Mouse (Mus musculus) embryonic facial prominence, embryonic 13.5 days (tissue): Measurements from ENCODE around the gene Disc1. TPM values are rescaled to one million over a fixed set of nuclear protein-coding genes. Genes with fewer than 3 reads are reported as not detected.
A peak's percentile ranks its signal among the peaks of the same experiment; 100 is the strongest.

ENCODE experiments used
- ATAC-seq: fragments of 200-750 bp; cut with Nextera tagmentation; 2 replicates; pipeline ENCODE4 v1.8.0; 2017; ENCODE audit warnings: low read depth; ENCODE audit not compliant: insufficient number of reproducible peaks, insufficient read depth, low FRiP score, low TSS enrichment
- H3K27ac ChIP-seq: fragments of 300-500 bp; sonication (generic); 2 replicates; pipeline ENCODE4 v1.5.1; 2015; ENCODE audit warnings: moderate library complexity, mild to moderate bottlenecking, inconsistent platforms
- H3K27me3 ChIP-seq: fragments of 300-500 bp; sonication (generic); 2 replicates; pipeline ENCODE4 v1.6.1; 2015; ENCODE audit warnings: mild to moderate bottlenecking, inconsistent platforms
- H3K36me3 ChIP-seq: fragments of 300-500 bp; sonication (generic); 2 replicates; pipeline ENCODE4 v1.6.1; 2015; ENCODE audit warnings: mild to moderate bottlenecking, inconsistent platforms
- H3K4me1 ChIP-seq: fragments of 300-500 bp; sonication (generic); 2 replicates; pipeline ENCODE4 v1.6.1; 2015; ENCODE audit warnings: inconsistent platforms
- H3K4me2 ChIP-seq: fragments of 300-500 bp; sonication (generic); 2 replicates; pipeline ENCODE4 v1.6.1; 2015; ENCODE audit warnings: moderate library complexity, mild to moderate bottlenecking, inconsistent platforms
- H3K4me3 ChIP-seq: fragments of 300-500 bp; sonication (generic); 2 replicates; pipeline ENCODE4 v1.5.1; 2015; ENCODE audit warnings: mild to moderate bottlenecking, inconsistent platforms
- H3K9ac ChIP-seq: fragments of 300-500 bp; sonication (generic); 2 replicates; pipeline ENCODE4 v1.6.1; 2015; ENCODE audit warnings: mild to moderate bottlenecking, inconsistent platforms
- H3K9me3 ChIP-seq: fragments of 300-500 bp; sonication (generic); 2 replicates; pipeline ENCODE4 v1.6.1; 2016; ENCODE audit warnings: inconsistent platforms
- WGBS: fragments of 180-500 bp; shearing (Covaris S2); methylation state at CpG from one replicate; pipeline ENCODE4 v1.1.7; 2015; ENCODE audit warnings: mixed read lengths; 5-methylcytosine and 5-hydroxymethylcytosine counted together
- polyA plus RNA-seq: library from polyadenylated mRNA; unstranded; fragments of >200 nt; fragmentation: Nextera tagmentation; extraction: Ambion mirVana; gene quantifications from 2 replicates; pipeline ENCODE4 v1.2.1, GENCODE M21; 2015

The Disc1 gene
- polyA plus RNA-seq, 1 experiment from 2014 or later, result 3.3 TPM

DNA sequence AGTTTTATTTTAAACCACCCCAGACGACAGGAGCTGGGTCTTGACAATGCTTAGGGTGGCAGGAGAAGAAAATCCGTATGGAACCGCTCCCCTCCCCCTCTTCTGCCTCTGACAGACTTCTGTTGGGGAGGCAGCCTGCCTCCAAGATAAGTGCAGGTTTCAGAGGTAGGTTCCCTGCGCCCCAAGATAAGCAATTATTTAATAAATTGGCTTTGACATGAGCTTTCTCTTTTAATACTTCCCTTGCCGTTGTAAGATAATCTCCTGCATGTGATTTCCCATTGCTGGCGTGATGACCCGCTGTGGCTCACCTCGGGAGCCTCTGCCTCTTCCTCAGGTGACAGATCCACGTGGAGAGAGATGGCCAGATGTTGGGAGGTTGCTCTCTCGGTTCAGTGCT lies 133.0 kb downstream of the Disc1 start:
- no peak for ATAC-seq
- Histone ChIP-seq H3K9ac (peak overlapping the region; percentile 6; the same call in 1 of the 2 replicates), H3K27ac (no peak overlapping the region), H3K27me3 (peaks cover 9% of the 10 kb centered on the region), H3K4me1 (peaks cover 20% of the 10 kb centered on the region), H3K4me2 (peak overlapping the region; percentile 42), H3K9me3 (no peaks in the 10 kb centered on the region), H3K4me3 (no peak overlapping the region), H3K36me3 (no peaks in the 10 kb centered on the region)
- WGBS, result 22% methylated on average over 10 of the region's 10 CpGs

DNA sequence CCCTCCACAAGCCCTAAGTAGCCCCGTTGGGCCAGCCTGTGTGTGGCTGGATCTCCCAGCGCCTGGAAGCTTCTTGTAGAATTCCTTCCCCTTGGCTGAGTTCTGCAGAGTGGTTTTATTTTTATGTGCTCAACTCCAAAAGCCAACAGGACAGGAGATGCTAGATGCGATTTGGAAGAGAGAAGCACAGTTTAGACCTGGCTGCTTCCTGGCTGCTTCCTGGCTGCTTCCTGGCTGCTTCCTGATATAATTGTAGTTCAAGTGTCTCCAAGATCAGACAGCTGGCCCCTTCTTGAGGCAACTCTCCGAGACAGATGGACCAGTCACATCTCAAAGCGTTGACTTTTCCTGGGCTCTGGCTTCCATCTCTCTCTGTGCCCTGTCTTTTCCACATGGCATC lies 139.7 kb downstream of the Disc1 start:
- H3K4me1 ChIP-seq, result peaks cover 35% of the 10 kb centered on the region
- ATAC-seq, result no peak
- H3K4me2 ChIP-seq, result no peak overlapping the region
- H3K9ac ChIP-seq, result no peak overlapping the region
- 87% methylated on average over 5 of the region's 5 CpGs for WGBS
- H3K27ac ChIP-seq, result no peak overlapping the region
- no peak overlapping the region for H3K4me3 ChIP-seq
- H3K36me3 ChIP-seq, result no peaks in the 10 kb centered on the region
- H3K9me3 ChIP-seq, result no peaks in the 10 kb centered on the region
- H3K27me3 ChIP-seq, result peaks cover 15% of the 10 kb centered on the region

DNA sequence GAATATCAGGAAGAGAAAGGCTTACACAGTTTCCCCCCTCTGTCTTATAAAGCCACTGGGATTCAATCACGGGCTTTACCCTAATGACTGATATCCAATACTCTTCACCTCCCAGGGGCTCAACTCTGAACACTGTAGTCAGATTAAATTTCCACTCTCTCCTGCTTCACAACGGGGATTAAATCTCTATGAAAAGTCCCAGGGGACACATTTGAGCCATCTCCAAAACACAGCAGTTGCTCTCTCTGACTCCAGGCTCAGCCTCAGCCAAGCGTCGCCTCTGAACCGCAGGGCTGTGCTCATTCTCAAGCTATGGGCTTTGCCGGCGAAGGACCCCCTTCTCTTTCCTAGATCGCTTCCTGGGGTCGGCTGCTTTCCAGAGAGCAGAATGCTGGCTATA lies 141.1 kb downstream of the Disc1 start:
- Histone ChIP-seq H3K4me1 (peaks cover 36% of the 10 kb centered on the region), H3K9ac (no peak overlapping the region), H3K9me3 (no peaks in the 10 kb centered on the region), H3K27ac (no peak overlapping the region), H3K4me3 (no peak overlapping the region), H3K4me2 (no peak overlapping the region), H3K27me3 (peaks cover 12% of the 10 kb centered on the region; the same call in 1 of the 2 replicates), H3K36me3 (no peaks in the 10 kb centered on the region)
- WGBS, result 33% methylated on average over 9 of the region's 9 CpGs
- ATAC-seq, result no peak

DNA sequence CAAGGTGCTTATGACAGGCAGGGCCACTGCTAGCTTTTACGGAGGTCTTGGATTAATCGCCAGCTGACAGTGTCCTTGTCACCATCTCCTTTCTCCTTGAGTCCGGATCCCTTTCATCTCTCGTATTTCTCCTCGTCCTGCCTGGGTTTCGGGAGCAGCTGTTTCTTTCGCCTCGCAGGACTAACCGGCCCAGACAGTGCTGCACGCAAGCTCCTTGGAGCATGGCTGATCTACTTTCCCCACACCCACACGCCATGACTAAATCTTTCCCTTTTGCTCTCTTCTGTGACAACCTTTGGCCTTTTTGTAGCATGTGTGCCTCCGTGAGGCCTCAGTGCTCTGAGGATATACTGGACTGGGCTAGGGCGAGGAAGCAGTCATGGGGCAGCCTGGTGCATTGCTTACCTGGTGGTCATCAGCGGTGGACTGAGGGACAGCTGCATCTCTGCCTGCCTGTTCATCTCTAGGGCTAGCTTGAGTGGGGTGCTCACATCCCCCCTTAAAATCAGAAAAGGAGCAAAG lies 142.6 kb downstream of the Disc1 start:
- 78% methylated on average over 14 of the region's 14 CpGs for WGBS
- Histone ChIP-seq H3K9me3 (no peaks in the 10 kb centered on the region), H3K27me3 (peaks cover 18% of the 10 kb centered on the region; the same call in 1 of the 2 replicates), H3K27ac (no peak overlapping the region; the same call in 1 of the 2 replicates), H3K4me2 (no peak overlapping the region), H3K36me3 (no peaks in the 10 kb centered on the region), H3K4me3 (no peak overlapping the region), H3K9ac (0 out of 2 replicates have a peak overlapping the region, but pooled peaks have one; percentile 16), H3K4me1 (peaks cover 41% of the 10 kb centered on the region)
- no peak for ATAC-seq

DNA sequence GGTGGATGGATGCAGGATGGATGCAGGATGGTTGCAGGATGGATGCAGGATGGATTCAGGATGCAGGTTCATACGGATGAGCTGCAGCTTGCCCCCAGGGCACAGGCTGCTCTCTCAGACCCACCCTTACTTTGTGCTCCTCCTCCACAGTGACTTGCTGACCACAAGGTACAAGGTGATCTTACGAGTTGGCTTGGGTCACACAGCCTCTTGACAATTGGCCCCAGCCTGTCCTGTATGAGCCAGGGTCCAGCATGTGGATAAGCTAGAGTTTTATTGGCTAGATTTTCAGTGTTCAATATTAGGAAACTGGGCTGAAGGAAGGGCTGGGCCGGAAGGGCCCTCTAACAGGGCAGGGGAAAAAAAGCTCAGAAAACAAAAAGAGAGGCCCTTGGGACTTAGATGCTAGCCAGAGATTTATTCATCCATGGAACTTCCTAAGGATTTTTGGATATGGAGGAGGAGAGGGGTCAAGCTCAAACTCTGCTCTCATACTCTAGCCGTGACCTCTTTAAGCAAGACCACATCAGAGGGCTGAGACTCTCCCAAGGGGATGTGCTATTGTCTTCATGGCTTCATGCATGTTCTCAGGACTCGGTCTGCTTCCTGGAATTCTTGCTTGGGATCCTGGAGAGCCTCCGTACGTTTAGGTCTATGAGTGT lies 143.5 kb downstream of the Disc1 start:
- no peak overlapping the region for H3K27ac ChIP-seq
- peaks cover 41% of the 10 kb centered on the region for H3K4me1 ChIP-seq
- H3K4me3 ChIP-seq, result no peak overlapping the region
- H3K9ac ChIP-seq, result no peak overlapping the region
- no peak overlapping the region for H3K4me2 ChIP-seq
- peaks cover 18% of the 10 kb centered on the region; the same call in 1 of the 2 replicates for H3K27me3 ChIP-seq
- no peaks in the 10 kb centered on the region for H3K9me3 ChIP-seq
- H3K36me3 ChIP-seq, result no peaks in the 10 kb centered on the region
- WGBS, result 63% methylated on average over 7 of the region's 7 CpGs
- ATAC-seq, result no peak

DNA sequence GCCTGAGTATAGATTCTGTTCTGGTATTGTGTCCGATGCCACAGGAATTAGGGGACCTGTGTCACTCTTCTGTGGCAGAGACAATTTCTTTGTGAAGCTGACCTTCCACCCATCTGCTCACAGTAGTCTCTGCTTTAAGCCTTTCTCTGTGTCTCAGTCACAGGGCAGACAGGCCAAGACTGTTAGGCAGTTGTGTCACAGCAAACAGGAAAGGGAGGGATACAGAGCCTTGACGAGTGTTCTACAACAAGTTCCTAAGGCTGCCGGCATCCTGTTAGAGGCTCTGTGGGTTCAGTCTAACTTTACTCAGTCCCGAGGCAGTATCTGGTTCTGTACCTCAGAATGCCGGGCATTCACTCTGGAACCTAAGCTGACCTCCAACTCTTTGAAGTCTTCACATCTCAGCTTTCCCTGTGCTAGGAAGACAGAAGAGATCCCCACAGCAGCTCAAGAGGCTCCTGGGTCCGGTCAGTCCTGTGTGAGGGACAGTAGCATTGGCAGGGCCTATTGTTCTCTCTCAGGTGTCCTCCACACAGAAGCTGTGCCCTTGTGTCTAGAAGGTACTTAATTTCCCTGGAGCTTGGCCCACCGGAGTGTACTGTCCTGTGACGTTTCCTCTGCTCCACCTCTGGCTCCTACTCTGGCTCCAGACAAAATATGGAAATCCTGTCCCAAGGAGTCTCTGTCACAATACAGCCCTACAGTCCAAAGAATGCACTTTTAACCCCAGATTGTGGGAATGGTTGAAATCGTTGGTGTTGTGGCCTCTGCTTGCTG lies 144.6 kb downstream of the Disc1 start:
- ATAC-seq, result no peak
- no peak overlapping the region for H3K9ac ChIP-seq

DNA sequence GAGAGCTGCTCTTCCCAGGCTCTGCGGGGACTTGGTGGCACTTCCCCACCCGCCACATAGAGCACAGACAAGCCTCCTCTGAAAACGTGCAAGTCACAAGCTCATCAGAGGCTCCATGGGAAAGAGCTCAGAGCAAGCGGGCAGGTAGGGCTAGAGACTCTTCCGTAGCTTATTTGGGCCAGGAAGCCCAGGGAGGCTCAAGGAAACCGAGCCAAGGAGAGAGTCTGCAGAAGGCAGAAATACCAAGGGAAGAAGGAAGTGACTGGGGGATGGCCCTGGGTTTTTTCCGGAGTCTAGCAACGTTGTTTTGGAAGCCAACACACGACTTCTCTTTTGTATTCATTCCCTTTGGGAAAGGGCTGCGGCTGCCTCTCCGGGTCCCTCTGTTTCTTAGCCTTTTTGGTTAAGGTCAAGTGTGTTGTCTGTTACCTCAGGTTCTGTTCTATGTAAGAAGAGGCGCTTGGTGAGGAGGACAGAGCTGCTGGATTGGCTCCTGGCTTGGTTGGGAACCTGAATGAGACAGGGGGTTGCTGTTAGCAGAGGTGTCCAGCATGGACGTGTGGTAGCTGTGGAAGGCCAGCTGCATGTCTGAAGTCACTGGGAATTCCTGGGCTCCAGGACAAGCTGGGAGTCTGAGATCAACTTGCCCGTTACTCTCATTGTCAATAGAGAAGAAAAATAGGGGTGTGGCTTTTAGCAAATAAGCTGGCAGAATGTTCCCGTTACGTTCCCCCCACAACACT lies 145.4 kb downstream of the Disc1 start:
- WGBS, result 73% methylated on average over 16 of the region's 16 CpGs
- no peak overlapping the region for H3K27ac ChIP-seq

More for the DNA sequence above, 144.6 kb downstream of the Disc1 start:
- 74% methylated on average over 9 of the region's 9 CpGs for WGBS
- no peak overlapping the region for H3K4me3 ChIP-seq
- peak overlapping the region; percentile 55; the same call in 1 of the 2 replicates for H3K27ac ChIP-seq
- H3K4me1 ChIP-seq, result peaks cover 38% of the 10 kb centered on the region
- H3K4me2 ChIP-seq, result no peak overlapping the region
- H3K36me3 ChIP-seq, result no peaks in the 10 kb centered on the region
- no peaks in the 10 kb centered on the region for H3K9me3 ChIP-seq
- H3K27me3 ChIP-seq, result peaks cover 18% of the 10 kb centered on the region; the same call in 1 of the 2 replicates

DNA sequence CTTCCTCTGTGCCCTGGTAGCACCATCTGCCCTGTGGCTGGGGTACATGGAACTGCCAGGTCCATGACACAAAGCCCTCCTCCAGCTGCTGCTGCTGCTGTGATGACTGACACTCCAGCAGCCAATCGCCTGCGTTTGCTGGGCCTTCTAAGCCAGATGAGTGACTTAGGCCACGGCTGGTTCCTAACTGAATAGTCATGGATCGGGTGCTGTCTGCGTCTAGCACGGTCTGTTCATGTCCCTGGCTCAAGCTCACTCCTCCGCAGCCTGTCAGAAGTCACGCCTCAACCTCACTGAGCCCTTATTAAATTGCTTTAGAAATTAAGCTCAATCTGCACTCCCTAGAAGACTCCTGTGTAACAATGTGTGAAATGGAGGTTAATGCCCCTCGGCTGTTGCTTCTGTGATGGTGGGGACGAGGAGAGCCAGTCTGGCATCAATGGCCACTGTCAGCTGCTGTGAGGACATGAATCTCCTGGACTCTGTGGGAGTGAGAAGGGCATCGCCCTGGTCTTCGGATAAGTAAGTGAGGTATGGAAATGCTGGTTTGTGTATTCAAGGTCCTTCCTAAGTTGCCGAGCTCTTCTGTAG lies 146.4 kb downstream of the Disc1 start:
- no peak overlapping the region for H3K27ac ChIP-seq
- no peak overlapping the region for H3K9ac ChIP-seq
- H3K4me1 ChIP-seq, result peaks cover 31% of the 10 kb centered on the region
- H3K27me3 ChIP-seq, result peaks cover 22% of the 10 kb centered on the region
- H3K4me2 ChIP-seq, result no peak overlapping the region
- no peaks in the 10 kb centered on the region for H3K36me3 ChIP-seq
- no peak for ATAC-seq
- 76% methylated on average over 13 of the region's 13 CpGs for WGBS
- no peak overlapping the region for H3K4me3 ChIP-seq
- H3K9me3 ChIP-seq, result no peaks in the 10 kb centered on the region

More for the DNA sequence above, 145.4 kb downstream of the Disc1 start:
- H3K36me3 ChIP-seq, result no peaks in the 10 kb centered on the region
- peaks cover 38% of the 10 kb centered on the region for H3K4me1 ChIP-seq
- H3K9me3 ChIP-seq, result no peaks in the 10 kb centered on the region
- no peak overlapping the region for H3K4me2 ChIP-seq
- no peak overlapping the region for H3K9ac ChIP-seq
- H3K27me3 ChIP-seq, result peaks cover 18% of the 10 kb centered on the region; the same call in 1 of the 2 replicates
- no peak overlapping the region for H3K4me3 ChIP-seq
- ATAC-seq, result no peak

DNA sequence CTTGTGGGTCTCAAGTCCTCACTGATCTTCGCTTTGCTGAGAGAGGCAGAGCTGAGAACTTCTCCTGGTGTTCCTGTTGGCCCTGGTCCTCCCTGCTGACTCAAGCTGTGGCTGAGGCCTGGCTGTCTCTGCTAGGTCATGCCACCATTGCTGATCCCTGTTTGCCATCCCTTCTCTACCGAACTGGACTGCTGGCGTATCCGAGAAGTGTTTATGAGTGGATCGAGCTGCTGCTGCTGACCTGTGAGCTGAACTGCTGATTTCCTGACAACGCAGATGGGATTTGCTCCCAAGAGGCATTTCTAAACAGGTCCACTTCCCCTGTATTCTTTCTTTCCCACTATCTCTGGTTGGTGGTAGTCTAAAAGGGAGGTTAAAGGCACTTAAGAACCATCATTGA lies 147.7 kb downstream of the Disc1 start:
- no peak overlapping the region for H3K9ac ChIP-seq
- H3K4me1 ChIP-seq, result peaks cover 25% of the 10 kb centered on the region
- WGBS, result 85% methylated on average over 6 of the region's 6 CpGs
- no peaks in the 10 kb centered on the region for H3K9me3 ChIP-seq
- no peak for ATAC-seq
- H3K27me3 ChIP-seq, result peaks cover 27% of the 10 kb centered on the region
- H3K4me2 ChIP-seq, result no peak overlapping the region
- H3K27ac ChIP-seq, result no peak overlapping the region
- H3K36me3 ChIP-seq, result no peaks in the 10 kb centered on the region
- H3K4me3 ChIP-seq, result no peak overlapping the region

DNA sequence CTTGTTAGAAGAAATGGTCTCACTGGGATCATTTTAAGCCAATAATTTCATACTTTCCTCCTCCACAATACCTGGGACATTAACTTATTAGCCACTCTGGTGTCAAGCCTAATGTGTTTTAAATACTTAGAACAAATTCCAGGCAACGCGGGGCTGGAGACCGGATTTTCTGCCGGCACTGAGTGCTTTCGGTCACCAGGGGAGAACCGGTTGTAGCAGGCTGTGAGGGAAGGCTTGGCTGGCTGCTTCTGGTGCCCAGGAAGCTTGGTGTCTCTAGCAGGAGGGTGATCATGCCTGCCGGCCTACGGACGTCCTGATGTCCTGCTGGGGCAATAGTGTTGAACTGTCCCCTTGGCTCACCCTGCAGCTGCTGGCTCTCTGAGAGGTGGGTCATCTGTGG lies 149.0 kb downstream of the Disc1 start:
- WGBS, result 72% methylated on average over 9 of the region's 9 CpGs
- peaks cover 24% of the 10 kb centered on the region for H3K27me3 ChIP-seq
- no peak overlapping the region for H3K9ac ChIP-seq
- no peaks in the 10 kb centered on the region for H3K36me3 ChIP-seq
- H3K4me3 ChIP-seq, result no peak overlapping the region
- no peak overlapping the region for H3K27ac ChIP-seq
- H3K9me3 ChIP-seq, result no peaks in the 10 kb centered on the region
- no peak for ATAC-seq
- peaks cover 24% of the 10 kb centered on the region for H3K4me1 ChIP-seq
- no peak overlapping the region for H3K4me2 ChIP-seq

DNA sequence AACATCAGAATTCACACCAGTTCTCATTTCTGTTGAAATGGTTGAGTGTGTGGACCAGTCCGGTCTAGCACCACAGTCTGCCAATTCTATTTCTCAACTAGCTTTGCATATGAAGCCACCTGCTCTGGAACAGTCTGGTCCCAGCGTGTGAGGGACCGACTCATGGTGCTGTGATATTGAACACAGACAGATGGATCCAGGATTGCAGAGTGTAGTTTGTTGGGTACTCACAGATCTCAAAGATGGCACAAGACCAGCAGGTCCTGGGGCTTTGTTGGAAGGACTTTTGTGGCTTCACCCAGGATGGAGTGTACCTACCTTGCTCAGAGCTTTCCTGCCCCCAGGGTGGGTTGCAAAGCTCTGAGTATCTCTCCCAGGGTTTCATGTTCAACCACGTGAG lies 151.6 kb downstream of the Disc1 start:
- no peak overlapping the region for H3K4me2 ChIP-seq
- ATAC-seq, result no peak
- H3K36me3 ChIP-seq, result no peaks in the 10 kb centered on the region
- H3K4me3 ChIP-seq, result no peak overlapping the region
- H3K27me3 ChIP-seq, result peaks cover 15% of the 10 kb centered on the region
- H3K4me1 ChIP-seq, result peaks cover 18% of the 10 kb centered on the region
- 93% methylated on average over 4 of the region's 4 CpGs for whole genome bisulfite sequencing
- H3K9me3 ChIP-seq, result no peaks in the 10 kb centered on the region
- H3K9ac ChIP-seq, result no peak overlapping the region
- H3K27ac ChIP-seq, result no peak overlapping the region
